Mouse (Mus musculus) small intestine, adult 2 months (tissue): ENCODE data around the gene Hoga1. TPM values are rescaled to one million over a fixed set of nuclear protein-coding genes. Genes with fewer than 3 reads are reported as not detected.

ENCODE experiments used
- H3K27ac ChIP-seq: fragments of 200-500 bp; 2 replicates; pipeline ENCODE4 v1.5.1; 2012; ENCODE audit warnings: low read depth, low read length, control low read depth, inconsistent platforms; ENCODE audit not compliant: insufficient read depth
- H3K27me3 ChIP-seq: fragments of 200-500 bp; 2 replicates; pipeline ENCODE4 v1.6.1; 2012; ENCODE audit warnings: mild to moderate bottlenecking, moderate library complexity, low read length, inconsistent platforms; ENCODE audit not compliant: control insufficient read depth, insufficient read depth
- H3K36me3 ChIP-seq: fragments of 200-500 bp; 2 replicates; pipeline ENCODE4 v1.6.1; 2012; ENCODE audit warnings: mild to moderate bottlenecking, low read length, control low read depth, inconsistent platforms; ENCODE audit not compliant: control insufficient read depth, insufficient read depth
- H3K4me1 ChIP-seq: fragments of 200-500 bp; 2 replicates; pipeline ENCODE4 v1.6.1; 2012; ENCODE audit warnings: low read length, inconsistent platforms, mixed read lengths; ENCODE audit not compliant: control insufficient read depth, insufficient read depth, insufficient read length
- H3K4me3 ChIP-seq: fragments of 200-500 bp; 2 replicates; pipeline ENCODE4 v1.5.1; 2012; ENCODE audit warnings: low read depth, mild to moderate bottlenecking, control low read depth, inconsistent platforms, low read length, moderate library complexity
- CTCF ChIP-seq: fragments of 200-500 bp; IDR thresholded peaks from 2 replicates; pipeline ENCODE4 v1.5.1; 2012; ENCODE audit warnings: low read depth, mild to moderate bottlenecking, control low read depth, inconsistent platforms, low read length, moderate library complexity, mixed read lengths; ENCODE audit not compliant: insufficient replicate concordance, insufficient read length; ENCODE audit errors: extremely low read depth
- POLR2A ChIP-seq: fragments of 200-500 bp; IDR thresholded peaks from 2 replicates; pipeline ENCODE4 v1.6.1; 2012; ENCODE audit warnings: low read depth, mild to moderate bottlenecking, control low read depth, inconsistent platforms, low read length, moderate library complexity
- WGBS: fragments of 180-500 bp; shearing (Covaris S2); methylation state at CpG from one replicate; pipeline ENCODE4 v1.1.7; 2018; 5-methylcytosine and 5-hydroxymethylcytosine counted together
- polyA plus RNA-seq: library from polyadenylated mRNA; depleted of rRNA; stranded (reverse); fragments of >200 nt; gene quantifications from 2 replicates; pipeline ENCODE4 v1.2.3, GENCODE M21; 2012

Gene Hoga1
- polyA plus RNA-seq, 1 experiment = 2.2 TPM

GRCm38 (mm10) chr19:42085690-42086089 is 40.3 kb downstream of the Hoga1 start:
- Histone ChIP-seq H3K27me3 (0 out of 2 replicates have a peak, but pooled peaks cover 4% of the 10 kb centered on the region), H3K27ac (no peak overlapping the region), H3K4me3 (peak overlapping the region; percentile 59), H3K36me3 (no peaks in the 10 kb centered on the region), H3K4me1 (peaks cover 11% of the 10 kb centered on the region)
- TF ChIP-seq CTCF (no peak), POLR2A (no peak)
- 11% methylated on average over 10 of the region's 10 CpGs for WGBS

GRCm38 (mm10) chr19:42086166-42086565 is 40.8 kb downstream of the Hoga1 start, which contains the start of gene Morn4:
TSS of gene Morn4 (minus strand) at chr19:42086357.
- Histone ChIP-seq H3K36me3 (no peaks in the 10 kb centered on the region), H3K27me3 (0 out of 2 replicates have a peak, but pooled peaks cover 4% of the 10 kb centered on the region), H3K4me3 (peak within 1 kb of the TSS; percentile 59), H3K4me1 (peaks cover 11% of the 10 kb centered on the region), H3K27ac (no peak within 1 kb of the TSS)
- no peak for TF ChIP-seq CTCF
- WGBS = 4% methylated on average over 21 of the region's 21 CpGs

GRCm38 (mm10) chr19:42089103-42089747 is 43.8 kb downstream of the Hoga1 start:
- TF ChIP-seq POLR2A = no peak
- peak; percentile 4; the same call in 1 of the 2 replicates for TF ChIP-seq CTCF
- Histone ChIP-seq H3K27ac (peak overlapping the region; percentile 93), H3K27me3 (0 out of 2 replicates have a peak, but pooled peaks cover 4% of the 10 kb centered on the region), H3K4me1 (peaks cover 15% of the 10 kb centered on the region), H3K4me3 (peak overlapping the region; percentile 7), H3K36me3 (peaks cover 4% of the 10 kb centered on the region)
- 15% methylated on average over 14 of the region's 14 CpGs for WGBS

- peak within 1 kb of the TSS; percentile 80 for H3K4me3 ChIP-seq
- TF ChIP-seq CTCF (no peak), POLR2A (peak; percentile 54; the same call in 1 of the 2 replicates)
- H3K4me1 ChIP-seq = peaks cover 15% of the 10 kb centered on the region
- peak within 1 kb of the TSS; percentile 93 for H3K27ac ChIP-seq
- H3K36me3 ChIP-seq = peaks cover 4% of the 10 kb centered on the region
- WGBS = under 1% methylated on average over 55 of the region's 55 CpGs
- 0 out of 2 replicates have a peak, but pooled peaks cover 4% of the 10 kb centered on the region for H3K27me3 ChIP-seq
Measured at GRCm38 (mm10) chr19:42089748-42090595, 44.6 kb downstream of the Hoga1 start, which contains the start of gene Pi4k2a. TSS of gene Pi4k2a (plus strand) at chr19:42090470.

GRCm38 (mm10) chr19:42090637-42091141 is 45.3 kb downstream of the Hoga1 start:
- Histone ChIP-seq H3K36me3 (peaks cover 7% of the 10 kb centered on the region), H3K27me3 (0 out of 2 replicates have a peak, but pooled peaks cover 4% of the 10 kb centered on the region)

GRCm38 (mm10) chr19:42099406-42099805 is 54.0 kb downstream of the Hoga1 start:
- 69% methylated on average over 3 of the region's 3 CpGs for WGBS
- peaks cover 8% of the 10 kb centered on the region; the same call in 1 of the 2 replicates for H3K4me1 ChIP-seq

More at GRCm38 (mm10) chr19:42090637-42091141, 45.3 kb downstream of the Hoga1 start:
- Histone ChIP-seq H3K27ac (peak overlapping the region; percentile 66), H3K4me3 (peak overlapping the region; percentile 80), H3K4me1 (peaks cover 14% of the 10 kb centered on the region)
- under 1% methylated on average over 52 of the region's 52 CpGs for WGBS
- TF ChIP-seq POLR2A (no peak), CTCF (no peak)

More at GRCm38 (mm10) chr19:42099406-42099805, 54.0 kb downstream of the Hoga1 start:
- H3K27me3 ChIP-seq = no peaks in the 10 kb centered on the region
- H3K4me3 ChIP-seq = no peak overlapping the region
- TF ChIP-seq POLR2A (no peak), CTCF (no peak)
- no peak overlapping the region for H3K27ac ChIP-seq
- H3K36me3 ChIP-seq = peaks cover 26% of the 10 kb centered on the region
